Mouse (Mus musculus): ENCODE results near the gene Kif2a. TPM values are rescaled to one million over a fixed set of nuclear protein-coding genes. Genes with fewer than 3 reads are reported as not detected.

The Kif2a gene
- polyA plus RNA-seq, 1 experiment: 21.7 TPM

DNA sequence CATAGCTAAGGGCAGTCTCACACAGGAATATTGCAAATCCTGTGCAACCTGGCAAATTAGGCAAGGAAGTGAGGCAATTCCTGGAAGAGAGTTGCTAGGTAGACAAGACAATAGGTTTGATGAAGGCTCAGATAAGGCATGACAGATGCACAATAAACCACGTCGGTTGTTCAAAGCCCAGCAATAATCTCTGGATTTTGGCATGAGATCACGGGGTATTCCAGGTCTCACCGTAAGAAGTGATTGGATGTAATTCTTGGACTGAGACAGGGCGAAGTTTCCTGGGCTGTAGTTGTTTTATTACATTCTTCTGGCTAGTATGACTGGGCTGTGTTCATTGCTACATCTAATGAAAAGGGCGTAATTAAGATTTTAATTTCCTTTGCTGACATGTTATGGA, 20.6 kb upstream of the Kif2a start:
- no peaks in the 10 kb centered on the region for H3K79me3 ChIP-seq (ENCODE audit: low read depth)
- no peaks in the 10 kb centered on the region for H3K27me3 ChIP-seq (ENCODE audit: control insufficient read depth, insufficient read depth, insufficient read length)
- no peak overlapping the region for H3ac ChIP-seq (ENCODE audit: control insufficient read depth, insufficient read length, low read depth)
- H3K79me2 ChIP-seq (ENCODE audit: control insufficient read depth, insufficient read depth): no peaks in the 10 kb centered on the region
- TF ChIP-seq USF1 (IDR thresholded peaks at IDR 0.05; ENCODE audit: low read depth) (no peak), CTCF (IDR thresholded peaks at IDR 0.05; ENCODE audit: control insufficient read depth, insufficient read depth, insufficient read length) (no peak), MYOD1 (IDR thresholded peaks at IDR 0.05; ENCODE audit: control insufficient read depth, insufficient read length, low read depth) (no peak), MAX (IDR thresholded peaks at IDR 0.05) (no peak), FOSL1 (IDR thresholded peaks at IDR 0.05; ENCODE audit: insufficient read depth, low read length, poor library complexity, severe bottlenecking) (no peak), MYOG (IDR thresholded peaks at IDR 0.05; ENCODE audit: control insufficient read depth, extremely low read depth, insufficient read length) (no peak), CEBPB (IDR thresholded peaks at IDR 0.05; ENCODE audit: low read depth) (no peak)
- no peaks in the 10 kb centered on the region for H3K36me3 ChIP-seq (ENCODE audit: control insufficient read depth, insufficient read depth)
- no peak overlapping the region for H3K4me3 ChIP-seq (ENCODE audit: insufficient read depth, poor library complexity, severe bottlenecking)

DNA sequence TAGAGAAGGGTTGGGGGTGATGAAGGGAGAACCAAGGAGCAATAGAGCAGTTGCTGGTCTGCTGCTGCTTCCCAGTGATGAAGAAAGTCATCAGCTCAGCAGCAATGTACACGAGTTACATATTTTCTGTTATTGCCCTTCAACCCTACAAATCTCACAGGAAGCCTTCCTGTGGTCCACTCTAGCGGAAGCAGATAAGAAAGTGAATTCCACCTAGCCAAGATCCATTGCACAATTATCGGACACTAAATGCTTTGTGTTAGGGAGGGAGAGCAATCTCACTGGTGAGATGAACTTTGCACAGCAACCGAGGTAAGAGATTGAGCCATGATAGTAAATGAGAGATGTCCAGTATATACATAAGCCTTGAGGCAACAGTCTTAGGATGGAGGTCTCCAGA, 17.6 kb upstream of the Kif2a start:
- Histone ChIP-seq H3K27me3 (ENCODE audit: control insufficient read depth, insufficient read depth, insufficient read length) (no peaks in the 10 kb centered on the region), H3ac (ENCODE audit: control insufficient read depth, insufficient read length, low read depth) (no peak overlapping the region), H3K4me3 (ENCODE audit: insufficient read depth, poor library complexity, severe bottlenecking) (no peak overlapping the region), H3K79me3 (ENCODE audit: low read depth) (no peaks in the 10 kb centered on the region), H3K36me3 (ENCODE audit: control insufficient read depth, insufficient read depth) (no peaks in the 10 kb centered on the region), H3K79me2 (ENCODE audit: control insufficient read depth, insufficient read depth) (no peaks in the 10 kb centered on the region)
- TF ChIP-seq CTCF (IDR thresholded peaks at IDR 0.05; ENCODE audit: control insufficient read depth, insufficient read depth, insufficient read length) (no peak), USF1 (IDR thresholded peaks at IDR 0.05; ENCODE audit: low read depth) (no peak), FOSL1 (IDR thresholded peaks at IDR 0.05; ENCODE audit: insufficient read depth, low read length, poor library complexity, severe bottlenecking) (no peak), MAX (IDR thresholded peaks at IDR 0.05) (no peak), MYOG (IDR thresholded peaks at IDR 0.05; ENCODE audit: control insufficient read depth, extremely low read depth, insufficient read length) (no peak), CEBPB (IDR thresholded peaks at IDR 0.05; ENCODE audit: low read depth) (no peak), MYOD1 (IDR thresholded peaks at IDR 0.05; ENCODE audit: control insufficient read depth, insufficient read length, low read depth) (no peak)

DNA sequence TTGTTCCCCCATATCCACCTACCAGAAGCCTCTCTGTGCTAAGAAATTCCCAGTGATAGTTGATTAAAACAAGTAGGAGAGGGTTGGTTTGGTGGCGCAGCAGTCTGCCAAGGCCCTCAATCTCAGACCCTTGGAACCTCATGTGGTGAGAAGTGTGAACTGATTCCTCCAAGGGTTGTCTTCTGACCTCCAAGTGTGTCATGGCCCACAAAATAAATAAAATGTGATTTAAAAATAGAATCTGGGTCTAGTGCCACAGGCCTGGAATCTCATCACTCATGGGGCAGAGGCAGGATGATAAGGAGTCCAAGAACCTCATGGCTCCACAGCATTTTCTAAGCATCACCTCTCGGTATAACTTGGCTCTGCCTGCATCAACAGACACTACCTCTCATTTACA, 16.4 kb upstream of the Kif2a start:
- no peaks in the 10 kb centered on the region for H3K79me3 ChIP-seq (ENCODE audit: low read depth)
- no peaks in the 10 kb centered on the region for H3K36me3 ChIP-seq (ENCODE audit: control insufficient read depth, insufficient read depth)
- no peaks in the 10 kb centered on the region for H3K27me3 ChIP-seq (ENCODE audit: control insufficient read depth, insufficient read depth, insufficient read length)
- H3K4me3 ChIP-seq (ENCODE audit: insufficient read depth, poor library complexity, severe bottlenecking): no peak overlapping the region
- H3K79me2 ChIP-seq (ENCODE audit: control insufficient read depth, insufficient read depth): no peaks in the 10 kb centered on the region
- TF ChIP-seq FOSL1 (IDR thresholded peaks at IDR 0.05; ENCODE audit: insufficient read depth, low read length, poor library complexity, severe bottlenecking): no peak
- no peak for TF ChIP-seq USF1 (IDR thresholded peaks at IDR 0.05; ENCODE audit: low read depth)
- TF ChIP-seq MYOG (IDR thresholded peaks at IDR 0.05; ENCODE audit: control insufficient read depth, extremely low read depth, insufficient read length): no peak
- TF ChIP-seq MYOD1 (IDR thresholded peaks at IDR 0.05; ENCODE audit: control insufficient read depth, insufficient read length, low read depth): no peak
- TF ChIP-seq CTCF (IDR thresholded peaks at IDR 0.05; ENCODE audit: control insufficient read depth, insufficient read depth, insufficient read length): no peak
- H3ac ChIP-seq (ENCODE audit: control insufficient read depth, insufficient read length, low read depth): no peak overlapping the region

DNA sequence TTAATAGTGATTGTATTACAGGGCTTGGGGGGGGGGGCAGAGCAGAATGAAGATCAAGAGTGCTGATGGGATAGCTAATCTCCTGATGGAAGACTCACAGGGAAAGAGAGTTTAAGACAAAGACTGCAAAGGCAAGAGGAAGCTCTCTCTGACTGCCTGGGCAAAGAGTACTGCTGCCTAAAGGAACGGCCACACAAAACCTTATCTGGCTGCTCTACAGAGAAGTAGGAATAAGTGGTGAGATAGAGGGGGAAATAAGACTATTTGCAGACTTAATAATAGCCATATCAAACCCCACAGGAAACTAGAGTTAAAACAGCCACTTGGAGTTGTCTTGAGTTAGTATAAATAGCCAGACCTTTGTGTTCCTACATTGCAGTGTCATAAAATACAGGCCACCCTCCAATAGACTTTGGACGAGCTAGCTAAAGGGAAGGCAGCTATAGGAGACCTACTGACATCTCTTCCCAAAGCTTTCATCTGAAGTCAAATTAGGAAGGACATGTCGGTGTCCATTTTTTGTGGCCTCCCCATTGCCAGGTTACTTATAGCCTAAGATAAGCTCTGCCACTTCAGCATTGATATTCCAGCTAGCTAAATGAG, 13.7 kb upstream of the Kif2a start:
- TF ChIP-seq CTCF (IDR thresholded peaks at IDR 0.05; ENCODE audit: control insufficient read depth, insufficient read depth, insufficient read length) (no peak), MYOD1 (IDR thresholded peaks at IDR 0.05; ENCODE audit: control insufficient read depth, insufficient read length, low read depth) (no peak), MYOG (IDR thresholded peaks at IDR 0.05; ENCODE audit: control insufficient read depth, extremely low read depth, insufficient read length) (no peak), MAX (IDR thresholded peaks at IDR 0.05) (no peak), USF1 (IDR thresholded peaks at IDR 0.05; ENCODE audit: low read depth) (no peak), FOSL1 (IDR thresholded peaks at IDR 0.05; ENCODE audit: insufficient read depth, low read length, poor library complexity, severe bottlenecking) (no peak), CEBPB (IDR thresholded peaks at IDR 0.05; ENCODE audit: low read depth) (no peak)

DNA sequence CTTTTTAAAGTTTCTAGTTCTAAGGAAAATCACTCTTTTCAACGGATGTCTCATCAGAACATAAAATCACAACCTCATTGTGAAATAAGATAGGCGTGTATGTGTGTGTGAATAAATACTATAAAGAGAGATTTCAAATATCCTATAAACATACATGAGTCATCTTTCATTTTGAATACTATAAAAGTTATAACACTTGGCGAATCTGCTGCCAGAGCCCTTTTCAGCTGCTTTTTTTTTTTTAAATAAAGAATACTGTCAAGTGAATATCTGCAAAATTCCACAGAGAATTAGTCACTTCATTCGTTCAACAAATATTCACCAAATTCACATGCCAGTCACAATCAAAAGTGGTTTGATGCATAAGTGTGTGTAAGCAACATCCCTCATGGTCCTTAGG, 13.2 kb upstream of the Kif2a start:
- Histone ChIP-seq H3K36me3 (ENCODE audit: control insufficient read depth, insufficient read depth) (no peaks in the 10 kb centered on the region), H3K4me3 (ENCODE audit: insufficient read depth, poor library complexity, severe bottlenecking) (no peak overlapping the region), H3K79me2 (ENCODE audit: control insufficient read depth, insufficient read depth) (no peaks in the 10 kb centered on the region), H3ac (ENCODE audit: control insufficient read depth, insufficient read length, low read depth) (no peak overlapping the region), H3K79me3 (ENCODE audit: low read depth) (no peaks in the 10 kb centered on the region), H3K27me3 (ENCODE audit: control insufficient read depth, insufficient read depth, insufficient read length) (no peaks in the 10 kb centered on the region)
- no peak for TF ChIP-seq CTCF (IDR thresholded peaks at IDR 0.05; ENCODE audit: control insufficient read depth, insufficient read depth, insufficient read length)
- no peak for TF ChIP-seq MYOG (IDR thresholded peaks at IDR 0.05; ENCODE audit: control insufficient read depth, extremely low read depth, insufficient read length)
- TF ChIP-seq FOSL1 (IDR thresholded peaks at IDR 0.05; ENCODE audit: insufficient read depth, low read length, poor library complexity, severe bottlenecking): no peak
- no peak for TF ChIP-seq MYOD1 (IDR thresholded peaks at IDR 0.05; ENCODE audit: control insufficient read depth, insufficient read length, low read depth)
- no peak for TF ChIP-seq CEBPB (IDR thresholded peaks at IDR 0.05; ENCODE audit: low read depth)
- no peak for TF ChIP-seq MAX (IDR thresholded peaks at IDR 0.05)
- no peak for TF ChIP-seq USF1 (IDR thresholded peaks at IDR 0.05; ENCODE audit: low read depth)

More for the DNA sequence above, 13.7 kb upstream of the Kif2a start:
- Histone ChIP-seq H3K27me3 (ENCODE audit: control insufficient read depth, insufficient read depth, insufficient read length) (no peaks in the 10 kb centered on the region), H3K36me3 (ENCODE audit: control insufficient read depth, insufficient read depth) (no peaks in the 10 kb centered on the region), H3K79me2 (ENCODE audit: control insufficient read depth, insufficient read depth) (no peaks in the 10 kb centered on the region), H3K79me3 (ENCODE audit: low read depth) (no peaks in the 10 kb centered on the region), H3K4me3 (ENCODE audit: insufficient read depth, poor library complexity, severe bottlenecking) (no peak overlapping the region), H3ac (ENCODE audit: control insufficient read depth, insufficient read length, low read depth) (no peak overlapping the region)

All from C2C12 (cell line).